Mouse (Mus musculus) kidney, postnatal 0 days (tissue): ENCODE data around the gene Zcchc3. TPM values are rescaled to one million over a fixed set of nuclear protein-coding genes. Genes with fewer than 3 reads are reported as not detected.

Experiments
- ATAC-seq: fragments of 200-750 bp; cut with Nextera tagmentation; replicated peaks from 2 replicates; pipeline ENCODE4 v1.8.0; 2017; ENCODE audit warnings: low read depth, moderate number of reproducible peaks, moderate TSS enrichment, moderate library complexity; ENCODE audit not compliant: low FRiP score
- DNase-seq: peaks from one replicate; pipeline ENCODE4 v3.0.0-alpha.2; 2016; ENCODE audit warnings: low spot score
- H3K27ac ChIP-seq: fragments of 300-500 bp; sonication (generic); 2 replicates; pipeline ENCODE4 v1.5.1; 2014; ENCODE audit warnings: mild to moderate bottlenecking
- H3K27me3 ChIP-seq: fragments of 300-500 bp; sonication (generic); 2 replicates; pipeline ENCODE4 v1.6.1; 2014; ENCODE audit warnings: low read length, mixed read lengths; ENCODE audit not compliant: insufficient read depth
- H3K36me3 ChIP-seq: fragments of 300-500 bp; sonication (generic); 2 replicates; pipeline ENCODE4 v1.6.1; 2014; ENCODE audit warnings: low read length, mixed read lengths; ENCODE audit not compliant: insufficient read depth
- H3K4me1 ChIP-seq: fragments of 300-500 bp; sonication (generic); replicated peaks from 2 replicates; pipeline ENCODE4 v1.6.1; 2014; ENCODE audit warnings: antibody characterized with exemption, low read length, mixed read lengths; ENCODE audit not compliant: insufficient read depth
- H3K4me2 ChIP-seq: fragments of 300-500 bp; sonication (generic); 2 replicates; pipeline ENCODE4 v1.6.1; 2014; ENCODE audit warnings: mild to moderate bottlenecking, low read length, moderate library complexity, mixed read lengths
- H3K4me3 ChIP-seq: fragments of 300-500 bp; sonication (generic); replicated peaks from 2 replicates; pipeline ENCODE4 v1.5.1; 2014; ENCODE audit warnings: low read depth, low read length
- H3K9ac ChIP-seq: fragments of 300-500 bp; sonication (generic); 2 replicates; pipeline ENCODE4 v1.6.1; 2014; ENCODE audit warnings: low read depth, low read length
- H3K9me3 ChIP-seq: fragments of 300-500 bp; sonication (generic); replicated peaks from 2 replicates; pipeline ENCODE4 v1.6.1; 2016; ENCODE audit warnings: low read length, inconsistent platforms, mixed read lengths
- CTCF ChIP-seq: IDR thresholded peaks from 2 replicates; pipeline ENCODE4 v1.5.1; 2016; ENCODE audit warnings: antibody characterized with exemption, low read depth, mild to moderate bottlenecking, moderate library complexity
- WGBS: fragments of 180-500 bp; shearing (Covaris S2); extraction: QIAGEN DNeasy Blood & Tissue Kit; methylation state at CpG from one replicate; pipeline ENCODE4 v1.1.7; 2014; 5-methylcytosine and 5-hydroxymethylcytosine counted together
- polyA plus RNA-seq: library from polyadenylated mRNA; unstranded; fragments of >200 nt; fragmentation: Nextera tagmentation; extraction: Ambion mirVana; gene quantifications from 2 replicates; pipeline ENCODE4 v1.2.1, GENCODE M21; 2015

The Zcchc3 gene
- polyA plus RNA-seq, 1 experiment from 2014 or later: 31.0 TPM

DNA sequence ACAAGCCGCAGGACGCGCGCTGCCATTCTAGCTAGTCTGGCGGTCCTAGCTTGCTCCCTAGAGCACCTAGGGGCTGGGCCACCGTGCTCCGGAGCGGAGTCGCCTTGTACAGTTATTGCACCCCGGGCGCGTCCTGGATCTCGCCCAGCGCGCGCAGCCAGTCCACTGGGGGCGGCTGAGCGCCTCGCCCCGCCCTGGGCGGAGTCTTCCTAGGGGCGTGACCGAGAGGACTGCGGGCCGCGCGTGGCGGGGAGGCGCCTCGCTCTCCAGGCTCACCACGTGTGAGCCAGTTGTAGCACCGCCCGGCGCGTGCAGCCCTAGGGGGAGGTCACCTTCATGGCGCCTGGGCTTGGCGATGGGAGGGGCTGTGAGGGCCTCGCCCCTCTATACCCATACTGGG is 16.1 kb downstream of the Zcchc3 start:
- Histone ChIP-seq H3K4me1 (peaks cover 12% of the 10 kb centered on the region; the same call in 1 of the 2 replicates), H3K4me3 (peak overlapping the region; percentile 90), H3K27me3 (no peaks in the 10 kb centered on the region), H3K36me3 (no peaks in the 10 kb centered on the region), H3K9ac (peak overlapping the region; percentile 96), H3K4me2 (peak overlapping the region; percentile 95), H3K9me3 (no peaks in the 10 kb centered on the region), H3K27ac (peak overlapping the region; percentile 99)
- DNase-seq (peak; percentile 98), ATAC-seq (peak; percentile 84)
- under 1% methylated on average over 38 of the region's 38 CpGs for WGBS
- TF ChIP-seq CTCF: peak; percentile 24; the same call in 1 of the 2 replicates

DNA sequence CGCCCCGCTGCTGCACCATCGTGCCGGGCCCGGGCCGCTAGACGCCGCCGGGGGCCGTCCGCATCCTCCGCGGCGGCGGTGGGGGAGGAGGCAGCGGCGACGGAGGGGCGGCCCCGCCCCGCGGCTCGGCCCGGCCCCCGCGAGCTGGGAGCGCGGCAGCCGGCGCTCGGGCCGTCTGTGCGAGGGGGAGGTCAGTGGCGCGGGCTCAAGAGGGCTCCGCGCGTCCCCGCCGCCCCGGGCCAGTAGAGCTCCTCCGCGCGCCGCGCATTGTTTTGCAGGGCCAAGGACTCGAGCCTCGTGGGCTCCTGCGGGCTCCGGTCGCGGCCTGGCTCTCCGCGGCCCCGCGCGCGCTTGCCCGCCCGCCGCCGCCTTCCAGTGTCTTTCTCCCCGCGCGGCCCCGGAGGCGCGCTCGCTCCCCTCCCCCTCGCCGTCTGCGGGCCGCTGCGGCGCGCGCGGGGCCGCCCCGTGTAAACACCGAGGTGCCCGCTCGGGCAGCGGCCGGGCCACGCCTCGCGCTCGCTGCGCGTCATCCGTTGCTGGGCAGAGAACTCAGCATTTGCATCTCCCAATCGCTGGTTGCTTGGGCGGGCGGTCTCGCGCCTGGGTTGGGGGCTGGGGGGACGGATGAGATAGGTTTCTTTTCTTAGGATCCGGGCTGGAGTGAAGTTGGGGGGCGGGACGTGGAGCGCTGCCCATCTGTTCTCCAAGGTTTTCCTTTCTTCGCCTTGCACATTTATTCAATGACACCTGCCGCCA is 17.0 kb downstream of the Zcchc3 start, which contains the start of gene Sox12:
TSS of gene Sox12 (minus strand) at position 384 of the 756 bp plus-strand sequence.
- H3K9ac ChIP-seq: peak within 1 kb of the TSS; percentile 96
- H3K4me1 ChIP-seq: peaks cover 15% of the 10 kb centered on the region; the same call in 1 of the 2 replicates
- 0% methylated on average over 43 of the region's 104 CpGs for WGBS
- no peaks in the 10 kb centered on the region for H3K9me3 ChIP-seq
- TF ChIP-seq CTCF: no peak
- H3K4me3 ChIP-seq: peak within 1 kb of the TSS; percentile 90
- H3K4me2 ChIP-seq: peak within 1 kb of the TSS; percentile 95
- H3K27me3 ChIP-seq: no peaks in the 10 kb centered on the region
- DNase-seq (peak; percentile 94), ATAC-seq (peak; percentile 55)
- peak within 1 kb of the TSS; percentile 99 for H3K27ac ChIP-seq
- no peaks in the 10 kb centered on the region for H3K36me3 ChIP-seq

DNA sequence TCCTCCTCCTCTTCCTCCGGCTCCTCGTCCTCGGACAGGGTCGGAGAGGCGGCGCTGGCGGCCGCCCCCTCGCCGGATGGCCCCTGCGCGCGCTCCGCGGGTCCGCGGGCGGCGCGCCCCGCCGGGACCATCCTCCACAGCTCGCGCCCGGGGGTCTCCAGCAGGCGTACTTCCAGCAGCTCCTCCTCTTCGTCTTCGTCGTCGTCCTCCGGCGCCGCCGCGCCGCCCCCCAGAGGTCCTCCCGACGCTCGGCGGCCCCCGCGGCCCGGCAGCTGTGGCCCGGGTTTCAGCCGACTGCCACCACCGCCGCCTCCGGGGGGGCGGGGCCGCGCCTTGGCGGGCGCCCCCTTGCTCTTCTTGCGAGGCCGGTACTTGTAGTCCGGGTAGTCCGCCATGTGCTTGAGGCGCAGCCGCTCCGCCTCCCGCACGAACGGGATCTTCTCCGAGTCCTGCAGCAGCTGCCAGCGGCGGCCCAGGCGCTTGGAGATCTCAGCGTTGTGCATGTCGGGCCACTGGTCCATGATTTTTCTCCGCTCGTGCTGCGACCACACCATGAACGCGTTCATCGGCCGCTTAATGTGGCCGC is 17.7 kb downstream of the Zcchc3 start:
- Histone ChIP-seq H3K27ac (peak overlapping the region; percentile 99), H3K9ac (peak overlapping the region; percentile 96), H3K4me1 (peaks cover 15% of the 10 kb centered on the region; the same call in 1 of the 2 replicates), H3K36me3 (no peaks in the 10 kb centered on the region), H3K27me3 (no peaks in the 10 kb centered on the region), H3K4me2 (peak overlapping the region; percentile 95), H3K4me3 (peak overlapping the region; percentile 90), H3K9me3 (no peaks in the 10 kb centered on the region)
- peak; percentile 86 for DNase-seq
- under 1% methylated on average over 72 of the region's 77 CpGs for WGBS
- 0 out of 2 replicates have a peak, but pooled peaks have one; percentile 8 for ATAC-seq
- TF ChIP-seq CTCF: peak; percentile 24; the same call in 1 of the 2 replicates

DNA sequence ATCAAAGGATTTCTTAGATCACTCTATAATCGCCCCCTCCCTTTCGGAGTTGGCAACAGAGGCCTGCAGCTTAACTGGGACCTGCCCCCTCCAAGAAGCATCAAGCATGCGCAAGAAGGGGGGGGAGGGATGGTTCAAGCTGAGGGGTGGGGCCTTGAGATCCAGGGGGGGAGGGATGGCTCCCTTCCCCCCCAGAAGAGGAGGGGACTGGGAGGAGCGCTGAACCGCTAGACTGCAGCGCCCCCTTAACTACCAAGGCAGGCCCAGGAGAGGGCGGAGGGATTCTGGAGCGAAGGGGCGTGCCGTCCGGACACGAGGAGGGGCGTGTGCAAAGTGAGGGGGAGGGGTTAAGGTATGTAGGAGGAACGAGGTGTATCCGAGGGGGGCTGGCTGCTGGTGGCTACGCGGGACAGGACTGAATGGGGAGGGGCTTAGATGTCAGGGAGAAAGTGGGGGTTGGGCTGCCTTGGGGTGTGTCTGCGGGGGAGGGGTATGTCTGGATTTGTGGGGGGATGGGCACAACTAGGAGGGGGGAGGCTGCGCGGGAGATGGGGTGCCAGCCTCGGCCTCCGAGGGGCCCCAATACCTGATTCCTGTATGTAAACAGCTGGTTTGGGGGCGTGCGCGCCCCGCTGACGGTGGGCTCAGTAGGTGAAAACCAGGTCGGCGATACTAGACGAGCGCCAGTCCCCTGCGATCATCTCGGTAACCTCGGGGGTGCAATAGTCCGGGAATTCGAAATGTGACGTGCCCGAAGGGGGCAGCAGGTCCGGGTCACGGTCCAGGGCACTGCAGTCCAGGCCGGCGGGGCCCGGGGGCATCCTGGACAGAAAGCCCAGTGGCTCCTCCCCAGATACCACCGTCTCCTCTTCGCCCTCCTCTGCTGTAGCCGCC is 18.5 kb downstream of the Zcchc3 start:
- TF ChIP-seq CTCF: peak; percentile 68

DNA sequence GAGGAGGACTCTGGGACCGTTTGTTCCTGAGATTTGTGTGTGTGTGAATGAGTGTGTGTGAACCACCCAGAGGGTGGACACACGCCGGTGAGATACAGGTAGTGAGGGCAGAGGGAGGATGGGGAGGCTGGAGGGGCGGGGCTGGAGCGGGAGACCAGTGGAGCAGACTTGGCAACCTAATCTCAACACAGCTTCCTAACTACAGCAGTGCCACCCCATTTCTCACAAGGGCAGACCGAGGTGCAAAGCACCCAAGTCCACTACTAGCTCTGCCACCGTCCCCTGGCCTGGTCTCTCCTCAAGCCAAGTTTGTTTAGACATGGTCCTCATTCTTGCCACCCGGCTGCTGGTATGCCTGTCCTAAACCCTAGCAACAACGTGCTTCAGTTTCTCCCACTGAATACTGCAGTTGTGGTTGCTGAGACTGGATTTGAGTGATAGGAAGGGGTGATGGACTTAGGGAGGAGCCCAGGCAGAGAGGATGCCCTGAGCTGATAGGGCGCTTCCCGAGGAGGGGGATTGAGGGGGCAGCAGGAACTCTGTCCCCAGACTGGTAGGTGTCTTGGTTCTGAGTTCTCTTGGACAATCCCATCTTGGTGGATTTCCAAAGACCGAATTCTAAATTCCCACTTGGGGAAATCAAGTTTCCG is 19.4 kb downstream of the Zcchc3 start:
- Histone ChIP-seq H3K4me3 (peak overlapping the region; percentile 90), H3K4me1 (peaks cover 15% of the 10 kb centered on the region; the same call in 1 of the 2 replicates), H3K9me3 (no peaks in the 10 kb centered on the region), H3K4me2 (peak overlapping the region; percentile 95), H3K27ac (no peak overlapping the region), H3K27me3 (no peaks in the 10 kb centered on the region), H3K9ac (peak overlapping the region; percentile 96), H3K36me3 (no peaks in the 10 kb centered on the region)
- no peak for TF ChIP-seq CTCF
- DNase-seq (peak; percentile 22), ATAC-seq (no peak)
- 13% methylated on average over 13 of the region's 13 CpGs for WGBS

More for the DNA sequence above, 18.5 kb downstream of the Zcchc3 start:
- Histone ChIP-seq H3K9me3 (no peaks in the 10 kb centered on the region), H3K4me2 (peak overlapping the region; percentile 95), H3K27ac (peak overlapping the region; percentile 99), H3K9ac (peak overlapping the region; percentile 96), H3K4me3 (peak overlapping the region; percentile 90), H3K4me1 (peaks cover 15% of the 10 kb centered on the region; the same call in 1 of the 2 replicates), H3K27me3 (no peaks in the 10 kb centered on the region), H3K36me3 (no peaks in the 10 kb centered on the region)
- WGBS: under 1% methylated on average over 41 of the region's 46 CpGs
- DNase-seq: peak; percentile 99
- peak; percentile 65 for ATAC-seq
